Mouse (Mus musculus): ENCODE measurements around the gene Snx13. TPM values are rescaled to one million over a fixed set of nuclear protein-coding genes. Genes with fewer than 3 reads are reported as not detected.

Gene Snx13
- 10 to 100 TPM; 25.6 to 27.6 TPM for polyA plus RNA-seq (2017; shearing (Covaris generic))

- ATAC-seq: peak; percentile 89
These were observed at the start of gene Snx13 for GRCm38 (mm10) chr12:35046999-35047319. Gene Snx13 (plus strand): TSS chr12:35047186.

- no peak for ATAC-seq
These were observed 49.3 kb upstream of the Snx13 start for GRCm38 (mm10) chr12:34997597-34998182.

- ATAC-seq: no peak
These were observed 48.1 kb upstream of the Snx13 start for GRCm38 (mm10) chr12:34998778-34999467.

- no peak for ATAC-seq
These were observed 46.7 kb upstream of the Snx13 start for GRCm38 (mm10) chr12:35000323-35000722.

- no peak for ATAC-seq
These were observed 41.2 kb upstream of the Snx13 start for GRCm38 (mm10) chr12:35005748-35006147.

- ATAC-seq: no peak
These were observed 39.1 kb upstream of the Snx13 start for GRCm38 (mm10) chr12:35007851-35008250.

GRCm38 (mm10) chr12:35008340-35009137 lies 38.4 kb upstream of the Snx13 start:
- ATAC-seq: no peak

- no peak for ATAC-seq
These were observed 35.5 kb upstream of the Snx13 start for GRCm38 (mm10) chr12:35011462-35011861.

GRCm38 (mm10) chr12:35013950-35014349 lies 33.0 kb upstream of the Snx13 start:
- no peak for ATAC-seq

- no peak for ATAC-seq
These were observed 30.9 kb upstream of the Snx13 start for GRCm38 (mm10) chr12:35016056-35016455.

GRCm38 (mm10) chr12:35016481-35017250 lies 30.3 kb upstream of the Snx13 start:
- ATAC-seq: no peak

GRCm38 (mm10) chr12:35018679-35019237 lies 28.2 kb upstream of the Snx13 start:
- ATAC-seq: no peak

GRCm38 (mm10) chr12:35021285-35021684 lies 25.7 kb upstream of the Snx13 start:
- peak; percentile 96 for ATAC-seq

GRCm38 (mm10) chr12:35022066-35022465 lies 24.9 kb upstream of the Snx13 start:
- ATAC-seq: no peak

GRCm38 (mm10) chr12:35025916-35026432 lies 21.0 kb upstream of the Snx13 start:
- no peak for ATAC-seq

- no peak for ATAC-seq
These were observed 19.5 kb upstream of the Snx13 start for GRCm38 (mm10) chr12:35027533-35027932.

- ATAC-seq: peak; percentile 44
These were observed 8.1 kb upstream of the Snx13 start for GRCm38 (mm10) chr12:35038668-35039570.

- no peak for ATAC-seq
These were observed 7.4 kb upstream of the Snx13 start for GRCm38 (mm10) chr12:35039571-35039936.

- ATAC-seq: no peak
These were observed 5.0 kb upstream of the Snx13 start for GRCm38 (mm10) chr12:35041964-35042363.

GRCm38 (mm10) chr12:35046310-35046998 lies 532 bp upstream of the Snx13 start:
- ATAC-seq: no peak
